Mouse (Mus musculus) neutrophil, adult 59 days (primary cell): Measurements from ENCODE around the gene Smndc1. TPM values are rescaled to one million over a fixed set of nuclear protein-coding genes. Genes with fewer than 3 reads are reported as not detected.

Experiments used
- total RNA-seq, 2 experiments: library from RNA; stranded (reverse); gene quantifications; 1 replicate in 1 of 2; 2 replicates in 1 of 2; pipeline ENCODE4 v1.2.4; 2023

Gene Smndc1
- 10 to 100 TPM; 76.4 to 82.1 TPM for total RNA-seq

GRCm38 (mm10) chr19:53390495-53391007 lies at the start of gene Smndc1:
Gene Smndc1, minus strand, starts transcription at chr19:53390578.

DNA sequence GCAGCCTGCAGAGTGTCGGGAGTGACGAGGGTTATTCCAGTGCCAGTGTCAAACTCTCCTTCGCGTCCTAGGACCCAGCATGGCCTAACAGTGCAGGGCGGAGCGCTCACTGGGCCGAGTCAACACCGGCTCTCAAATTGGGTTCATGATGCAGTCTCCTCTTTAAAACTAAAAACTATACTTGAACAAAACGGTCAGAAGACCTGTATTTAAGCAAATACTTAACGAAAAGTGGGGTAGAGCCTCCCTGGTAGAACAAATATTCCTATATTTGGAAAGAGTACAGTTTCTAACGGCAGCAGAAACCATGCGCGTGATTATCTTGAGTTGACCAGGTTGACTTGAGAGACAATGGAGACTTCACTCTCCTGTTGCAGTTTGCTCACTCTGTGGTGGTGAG lies 18.7 kb downstream of the Smndc1 start, which contains the start of gene Gm10197:
TSS of gene Gm10197 (minus strand) at position 101 of the 400 bp plus-strand sequence.

Other genes starting within 250 kb of the Smndc1 start
- gene Mxi1, start 80.1 kb downstream of the Smndc1 start, total RNA-seq, result 100 to 1,000 TPM in 1 of 2 experiments, 10 to 100 TPM in 1; 92.2 to 107 TPM
- gene Gm10197, start 18.8 kb downstream of the Smndc1 start, total RNA-seq, result not detected
- 10 to 100 TPM; 50.3 to 74.5 TPM for gene Dusp5, start 138.5 kb upstream of the Smndc1 start, total RNA-seq
- 10 to 100 TPM; 11.3 to 22.9 TPM for gene Nutf2-ps1, start 198.5 kb upstream of the Smndc1 start, total RNA-seq
- gene Smc3, start 209.8 kb upstream of the Smndc1 start, total RNA-seq, result 10 to 100 TPM; 40.6 to 41.6 TPM